8 mouse cellular contexts compared by ENCODE assay signal in genomic region chr5:127242763-127243160, GRCm38 (mm10). TPM values are rescaled to one million over a fixed set of nuclear protein-coding genes. Genes with fewer than 3 reads are reported as not detected.
A peak's percentile ranks its signal among the peaks of the same experiment; 100 is the strongest.
DNase-seq lines count a peak whose midpoint lies in the region; ATAC-seq and TF ChIP-seq lines count a peak whose summit lies in the region.

No protein-coding gene starts in this region.

- H3K9ac ChIP-seq in lung, embryonic 16.5 days (ENCODE audit: low read length): peak overlapping the region; percentile 75
- peak overlapping the region; percentile 66 for H3K9ac ChIP-seq in limb, embryonic 15.5 days

- H3K9me3 ChIP-seq in lung, embryonic 16.5 days (ENCODE audit: control insufficient read depth, low read length): no peaks in the 10 kb centered on the region; the same call in 1 of the 2 replicates
- H3K9me3 ChIP-seq in limb, embryonic 15.5 days: no peaks in the 10 kb centered on the region; the same call in 1 of the 2 replicates

- no peak for TF ChIP-seq CTCF in cerebellum, adult 2 months (IDR thresholded peaks at IDR 0.05; ENCODE audit: borderline replicate concordance, insufficient read depth, low read depth, low read length)

- H3K36me3 ChIP-seq in lung, embryonic 16.5 days (ENCODE audit: control insufficient read depth, insufficient read depth, low read length): no peaks in the 10 kb centered on the region
- H3K36me3 ChIP-seq in limb, embryonic 15.5 days: no peaks in the 10 kb centered on the region

- no peak for DNase-seq in cerebellum, adult 2 months
- no peak for DNase-seq in cerebellum, postnatal 36 days
- DNase-seq in lung, postnatal 4 days: no peak
- peak; percentile 8 for DNase-seq in yolk sac, embryonic 10.5 days (ENCODE audit: low spot score)
- DNase-seq in ovary, postnatal 10 days (ENCODE audit: low spot score): no peak
- DNase-seq in ovary, postnatal 14 days (ENCODE audit: low spot score): no peak

- H3K4me3 ChIP-seq in cerebellum, adult 2 months (replicated peaks; ENCODE audit: insufficient read depth, low read depth, low read length): peak overlapping the region; percentile 85
- peak overlapping the region; percentile 83 for H3K4me3 ChIP-seq in lung, embryonic 16.5 days (ENCODE audit: low read length)
- peak overlapping the region; percentile 75 for H3K4me3 ChIP-seq in limb, embryonic 15.5 days

- peak overlapping the region; percentile 94 for H3K4me2 ChIP-seq in lung, embryonic 16.5 days (ENCODE audit: low read depth, low read length)
- peak overlapping the region; percentile 89 for H3K4me2 ChIP-seq in limb, embryonic 15.5 days

- no peak for ATAC-seq in lung, embryonic 16.5 days (ENCODE audit: low read depth)
- ATAC-seq in limb, embryonic 15.5 days (ENCODE audit: insufficient number of reproducible peaks, low FRiP score, low TSS enrichment, low read depth): no peak

- 2% methylated on average over 13 of the region's 13 CpGs for WGBS in cerebellum, adult 2 months
- WGBS in lung, embryonic 16.5 days: 2% methylated on average over 13 of the region's 13 CpGs
- under 1% methylated on average over 13 of the region's 13 CpGs for WGBS in limb, embryonic 15.5 days

- TF ChIP-seq POLR2A in cerebellum, adult 2 months (IDR thresholded peaks at IDR 0.05; ENCODE audit: borderline replicate concordance, insufficient read depth, low read length): no peak

- H3K27ac ChIP-seq in cerebellum, adult 2 months (ENCODE audit: insufficient read depth, low read length): peak overlapping the region; percentile 5; the same call in 1 of the 2 replicates
- no peak overlapping the region for H3K27ac ChIP-seq in lung, embryonic 16.5 days (ENCODE audit: low read length)
- 0 out of 2 replicates have a peak overlapping the region, but pooled peaks have one; percentile 75 for H3K27ac ChIP-seq in limb, embryonic 15.5 days

- H3K4me1 ChIP-seq in cerebellum, adult 2 months (ENCODE audit: control insufficient read depth, insufficient read depth, low read length): no peaks in the 10 kb centered on the region
- peaks cover 16% of the 10 kb centered on the region for H3K4me1 ChIP-seq in lung, embryonic 16.5 days (replicated peaks; ENCODE audit: control insufficient read depth, insufficient read depth, low read length)
- H3K4me1 ChIP-seq in limb, embryonic 15.5 days: peaks cover 36% of the 10 kb centered on the region

- peaks cover 1% of the 10 kb centered on the region; the same call in 1 of the 2 replicates for H3K27me3 ChIP-seq in cerebellum, adult 2 months (ENCODE audit: control insufficient read depth, insufficient read depth, low read length)
- peaks cover 9% of the 10 kb centered on the region for H3K27me3 ChIP-seq in lung, embryonic 16.5 days (ENCODE audit: control insufficient read depth, insufficient read depth, low read depth, low read length)
- peaks cover 42% of the 10 kb centered on the region for H3K27me3 ChIP-seq in limb, embryonic 15.5 days

RNA-seq across cellular contexts. Expression of gene Tmem132c, which starts 1.2 kb away (rescaled TPM):
- polyA plus RNA-seq in cerebellum, adult 2 months (2012; rRNA removed): 14.0 TPM in 2 replicates
- 13.1 and 14.2 TPM in 2 replicates for polyA plus RNA-seq in lung, embryonic 16.5 days (2015; fragmentation: Nextera tagmentation; extraction: Ambion mirVana)
- polyA plus RNA-seq in limb, embryonic 15.5 days (2015; fragmentation: Nextera tagmentation; extraction: Ambion mirVana): 23.4 and 31.7 TPM in 2 replicates
